Mouse (Mus musculus) CD4-positive naive resting alpha-beta T cell, adult 57 days (primary cell): Measurements from ENCODE around the gene Vmn2r60. TPM values are rescaled to one million over a fixed set of nuclear protein-coding genes. Genes with fewer than 3 reads are reported as not detected.

Source experiments
- total RNA-seq: library from RNA; stranded (reverse); gene quantifications from one replicate; pipeline ENCODE4 v1.2.4, GENCODE M21; 2023

Gene Vmn2r60
- total RNA-seq: not detected

GRCm38 (mm10) chr7:42107470-42107869, at the start of gene Vmn2r60:
Gene Vmn2r60 (plus strand): TSS chr7:42107770.

DNA sequence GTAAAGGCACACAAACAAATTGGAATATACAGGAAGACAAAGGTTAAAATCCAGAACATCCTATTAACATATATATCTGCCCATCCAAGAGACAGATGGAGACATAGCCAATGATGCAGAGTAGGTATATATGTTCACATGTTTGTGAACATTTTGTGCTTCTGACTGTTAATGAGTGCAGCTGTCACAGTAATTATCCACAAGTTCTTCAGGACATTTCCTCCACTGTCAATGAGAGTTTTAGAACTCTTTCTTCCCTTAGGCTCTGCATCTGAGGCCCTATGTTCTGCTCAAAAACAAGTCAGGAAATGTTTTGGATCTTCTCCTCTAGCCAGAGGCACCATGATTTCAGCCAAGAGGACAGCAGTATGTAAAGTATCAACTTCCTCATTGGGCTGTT, 48.6 kb upstream of the Vmn2r60 start, which contains the start of gene Vmn2r59:
Gene Vmn2r59, minus strand, starts transcription at position 101 of the 400 bp plus-strand sequence.

Other genes with a start within 250 kb of the Vmn2r60 start
- gene Vmn2r58, start 235.1 kb upstream of the Vmn2r60 start, total RNA-seq: not detected
- gene Vmn2r59, start 48.7 kb upstream of the Vmn2r60 start, total RNA-seq: not detected
- gene Vmn2r61, start 152.3 kb downstream of the Vmn2r60 start, total RNA-seq: not detected